Mouse (Mus musculus): ENCODE data around the gene Ppp1r21. TPM values are rescaled to one million over a fixed set of nuclear protein-coding genes. Genes with fewer than 3 reads are reported as not detected.

The Ppp1r21 gene
- polyA plus RNA-seq, 1 experiment, result 47.7 TPM

DNA sequence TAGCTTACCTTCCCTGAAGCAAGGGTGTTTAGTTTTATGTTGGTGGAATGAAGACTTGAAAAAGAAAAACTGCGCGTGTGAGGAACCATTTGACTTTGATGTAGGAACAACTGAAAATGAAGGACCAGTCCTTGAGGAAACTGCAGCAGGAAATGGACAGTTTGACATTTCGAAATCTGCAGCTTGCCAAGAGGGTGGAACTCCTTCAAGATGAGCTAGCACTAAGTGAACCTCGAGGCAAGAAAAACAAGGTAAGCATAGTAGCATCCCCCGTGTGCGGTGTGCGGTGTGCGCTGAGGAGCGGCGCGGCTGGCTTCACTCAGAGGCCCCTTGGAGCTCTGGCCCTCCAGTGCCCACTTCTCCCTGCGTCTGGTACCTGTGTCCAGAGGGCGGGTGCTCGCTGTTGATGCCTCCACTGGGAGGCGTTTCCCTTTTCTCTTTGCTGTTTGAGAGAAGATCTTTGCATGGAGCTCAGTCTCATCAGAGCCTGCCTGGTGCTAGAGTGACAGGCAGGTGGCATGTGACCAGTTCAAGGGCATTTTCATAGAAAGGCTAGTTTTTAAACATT is 15.4 kb downstream of the Ppp1r21 start:
- Histone ChIP-seq H3K36me3 (ENCODE audit: control insufficient read depth, insufficient read depth, low read length) (0 out of 2 replicates have a peak, but pooled peaks cover 3% of the 10 kb centered on the region), H3K4me1 (ENCODE audit: control insufficient read depth, insufficient read depth, low read length) (peaks cover 14% of the 10 kb centered on the region; the same call in 1 of the 2 replicates)
- DNase-seq, result no peak

DNA sequence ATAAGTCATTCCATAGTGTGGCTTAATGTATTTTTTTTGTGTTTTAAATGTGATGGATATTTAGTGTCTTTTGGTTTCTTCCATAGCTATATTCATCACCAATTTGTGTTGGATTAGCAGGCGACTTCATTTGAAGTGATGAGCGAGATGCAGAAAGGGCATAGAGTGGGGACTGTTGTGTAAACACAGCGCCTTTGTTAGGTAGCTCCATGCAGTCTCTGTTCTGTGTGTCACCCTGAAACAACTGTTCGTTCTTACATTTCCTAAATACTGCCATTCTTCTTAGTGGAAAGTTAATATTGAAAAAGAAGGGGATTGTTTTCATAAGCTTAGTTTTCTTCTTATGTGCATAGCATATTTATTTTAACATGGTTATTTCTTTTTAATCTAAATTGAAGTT is 16.8 kb downstream of the Ppp1r21 start:
- 96% methylated on average over 4 of the region's 4 CpGs for WGBS
- DNase-seq, result no peak
- Histone ChIP-seq H3K4me1 (ENCODE audit: control insufficient read depth, insufficient read depth, low read length) (peaks cover 14% of the 10 kb centered on the region; the same call in 1 of the 2 replicates), H3K4me3 (ENCODE audit: insufficient read depth, low read depth, low read length) (no peak overlapping the region), H3K27ac (ENCODE audit: insufficient read depth, low read depth, low read length) (no peak overlapping the region), H3K36me3 (ENCODE audit: control insufficient read depth, insufficient read depth, low read length) (0 out of 2 replicates have a peak, but pooled peaks cover 3% of the 10 kb centered on the region), H3K27me3 (replicated peaks; ENCODE audit: control insufficient read depth, insufficient read depth, low read length) (no peaks in the 10 kb centered on the region)
- TF ChIP-seq POLR2A (IDR thresholded peaks at IDR 0.05; ENCODE audit: low read depth, low read length) (no peak), CTCF (conservative IDR thresholded peaks at IDR 0.05; ENCODE audit: insufficient read depth, insufficient read length, low read depth, low read length) (no peak)

More for the DNA sequence above, 15.4 kb downstream of the Ppp1r21 start:
- Histone ChIP-seq H3K4me3 (ENCODE audit: insufficient read depth, low read depth, low read length) (no peak overlapping the region), H3K27me3 (replicated peaks; ENCODE audit: control insufficient read depth, insufficient read depth, low read length) (no peaks in the 10 kb centered on the region), H3K27ac (ENCODE audit: insufficient read depth, low read depth, low read length) (no peak overlapping the region)
- no peak for TF ChIP-seq CTCF (conservative IDR thresholded peaks at IDR 0.05; ENCODE audit: insufficient read depth, insufficient read length, low read depth, low read length)
- 66% methylated on average over 15 of the region's 15 CpGs for WGBS

DNA sequence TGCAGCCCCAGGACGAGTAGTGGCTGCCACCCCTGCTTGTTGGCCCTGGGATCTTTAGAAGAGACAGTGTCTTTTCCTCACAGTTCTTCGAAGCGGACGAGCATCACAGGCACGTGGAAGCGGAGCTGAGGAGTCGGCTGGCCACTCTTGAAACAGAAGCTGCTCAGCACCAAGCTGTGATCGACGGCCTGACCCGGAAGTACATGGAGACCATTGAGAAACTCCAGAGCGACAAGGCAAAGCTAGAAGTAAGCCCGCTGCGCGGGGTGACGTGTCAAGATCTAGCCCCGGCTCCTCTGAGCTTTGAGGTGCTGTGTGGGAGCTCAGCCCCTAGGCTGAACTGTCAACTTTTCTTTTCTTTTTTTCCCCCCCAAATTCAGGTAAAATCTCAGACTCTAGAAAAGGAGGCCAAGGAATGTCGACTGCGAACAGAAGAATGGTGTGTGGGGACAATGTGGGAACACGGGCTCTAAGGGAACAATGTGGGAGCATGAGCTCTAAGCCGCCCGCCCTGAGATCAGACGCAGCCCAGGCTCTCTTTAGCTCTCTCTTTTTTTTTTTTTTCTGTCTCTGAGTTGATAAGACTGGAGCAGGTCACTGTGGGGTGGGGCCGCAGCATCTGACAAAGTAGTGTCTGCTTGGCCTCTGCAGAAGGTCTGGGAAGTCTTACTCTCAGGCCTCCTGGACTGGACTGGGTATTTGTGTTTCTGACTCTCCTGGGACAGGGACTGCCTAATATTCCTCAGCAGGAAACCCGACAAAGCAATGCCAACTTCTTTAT is 19.7 kb downstream of the Ppp1r21 start:
- peaks cover 21% of the 10 kb centered on the region for H3K4me1 ChIP-seq (ENCODE audit: control insufficient read depth, insufficient read depth, low read length)
- no peak overlapping the region for H3K4me3 ChIP-seq (ENCODE audit: insufficient read depth, low read depth, low read length)
- no peak for DNase-seq
- TF ChIP-seq CTCF (conservative IDR thresholded peaks at IDR 0.05; ENCODE audit: insufficient read depth, insufficient read length, low read depth, low read length) (no peak), POLR2A (IDR thresholded peaks at IDR 0.05; ENCODE audit: low read depth, low read length) (no peak)
- no peak overlapping the region for H3K27ac ChIP-seq (ENCODE audit: insufficient read depth, low read depth, low read length)
- no peaks in the 10 kb centered on the region for H3K27me3 ChIP-seq (replicated peaks; ENCODE audit: control insufficient read depth, insufficient read depth, low read length)
- 0 out of 2 replicates have a peak, but pooled peaks cover 3% of the 10 kb centered on the region for H3K36me3 ChIP-seq (ENCODE audit: control insufficient read depth, insufficient read depth, low read length)
- WGBS, result 92% methylated on average over 24 of the region's 24 CpGs

DNA sequence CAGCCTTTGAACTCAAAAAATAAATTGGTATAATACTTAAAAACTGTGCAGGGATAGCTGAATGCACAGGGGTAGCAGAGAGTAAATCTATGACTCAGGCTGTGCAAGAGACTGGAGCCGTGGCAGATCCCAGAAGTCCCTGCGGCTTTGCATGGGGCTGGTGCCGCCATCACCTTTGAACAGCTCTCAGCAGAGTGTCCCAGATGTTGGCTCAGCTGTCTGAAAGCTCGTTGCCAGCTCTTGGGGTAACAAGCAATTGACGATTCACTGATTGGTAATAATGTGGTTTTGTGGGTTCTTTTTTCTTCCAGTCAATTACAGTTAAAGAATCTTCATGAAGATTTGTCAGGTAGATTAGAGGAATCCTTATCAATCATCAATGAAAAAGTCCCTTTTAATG is 20.4 kb downstream of the Ppp1r21 start:
- 54% methylated on average over 5 of the region's 5 CpGs for WGBS
- TF ChIP-seq POLR2A (IDR thresholded peaks at IDR 0.05; ENCODE audit: low read depth, low read length), result no peak
- no peak for TF ChIP-seq CTCF (conservative IDR thresholded peaks at IDR 0.05; ENCODE audit: insufficient read depth, insufficient read length, low read depth, low read length)
- Histone ChIP-seq H3K36me3 (ENCODE audit: control insufficient read depth, insufficient read depth, low read length) (0 out of 2 replicates have a peak, but pooled peaks cover 3% of the 10 kb centered on the region), H3K4me3 (ENCODE audit: insufficient read depth, low read depth, low read length) (no peak overlapping the region), H3K27ac (ENCODE audit: insufficient read depth, low read depth, low read length) (no peak overlapping the region), H3K4me1 (ENCODE audit: control insufficient read depth, insufficient read depth, low read length) (peaks cover 22% of the 10 kb centered on the region), H3K27me3 (replicated peaks; ENCODE audit: control insufficient read depth, insufficient read depth, low read length) (no peaks in the 10 kb centered on the region)
- DNase-seq, result peak; percentile 70

DNA sequence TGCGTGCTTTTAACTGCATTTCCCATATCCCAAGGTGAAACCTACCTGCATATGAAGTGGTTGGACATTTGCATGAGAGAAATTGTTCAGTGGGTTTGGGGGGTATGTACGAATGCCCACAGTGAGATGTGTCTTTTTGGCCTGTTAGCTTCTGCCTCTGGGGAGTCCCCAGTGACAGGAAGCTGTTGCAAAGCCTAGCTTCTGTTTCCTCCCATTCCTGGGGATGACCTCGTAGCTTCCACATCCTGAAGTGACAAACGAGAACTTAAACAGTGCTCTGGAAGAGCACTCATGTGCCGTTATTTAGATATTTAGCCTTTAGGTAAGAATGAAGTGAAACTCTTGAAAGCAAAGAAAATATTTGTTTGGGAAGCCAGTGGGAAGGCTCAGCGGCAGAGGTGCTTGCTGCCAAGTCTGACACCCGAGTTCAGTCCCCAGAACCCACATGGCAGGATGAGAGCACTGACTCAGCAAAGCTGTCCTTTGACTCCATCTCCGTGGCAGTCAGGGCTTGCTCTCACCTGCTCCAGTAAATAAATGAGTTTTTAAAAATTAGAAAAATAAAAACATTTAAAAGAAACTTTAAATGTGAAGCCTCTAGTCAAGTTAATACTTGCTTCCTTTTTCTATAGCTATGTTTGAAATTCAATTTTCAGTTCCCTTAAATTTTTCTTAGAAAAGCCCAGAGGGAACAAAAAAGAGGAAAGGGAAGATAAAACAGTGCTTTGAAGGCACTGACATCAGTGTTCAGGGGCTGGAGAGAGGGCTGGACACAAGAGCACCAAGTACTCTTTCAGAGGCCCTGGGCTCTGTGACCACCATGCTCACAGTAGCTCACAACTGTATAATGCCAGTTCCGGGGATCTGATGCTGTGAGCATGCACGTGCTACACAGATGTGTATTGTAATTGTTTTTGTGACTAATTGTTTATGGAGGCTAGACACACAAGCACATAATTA is 21.3 kb downstream of the Ppp1r21 start:
- no peak for TF ChIP-seq POLR2A (IDR thresholded peaks at IDR 0.05; ENCODE audit: low read depth, low read length)
- TF ChIP-seq CTCF (conservative IDR thresholded peaks at IDR 0.05; ENCODE audit: insufficient read depth, insufficient read length, low read depth, low read length), result no peak
- Histone ChIP-seq H3K27ac (ENCODE audit: insufficient read depth, low read depth, low read length) (no peak overlapping the region), H3K4me1 (ENCODE audit: control insufficient read depth, insufficient read depth, low read length) (peaks cover 28% of the 10 kb centered on the region), H3K36me3 (ENCODE audit: control insufficient read depth, insufficient read depth, low read length) (no peaks in the 10 kb centered on the region), H3K27me3 (replicated peaks; ENCODE audit: control insufficient read depth, insufficient read depth, low read length) (no peaks in the 10 kb centered on the region), H3K4me3 (ENCODE audit: insufficient read depth, low read depth, low read length) (no peak overlapping the region)
- DNase-seq, result peak; percentile 60
- 51% methylated on average over 10 of the region's 10 CpGs for WGBS

DNA sequence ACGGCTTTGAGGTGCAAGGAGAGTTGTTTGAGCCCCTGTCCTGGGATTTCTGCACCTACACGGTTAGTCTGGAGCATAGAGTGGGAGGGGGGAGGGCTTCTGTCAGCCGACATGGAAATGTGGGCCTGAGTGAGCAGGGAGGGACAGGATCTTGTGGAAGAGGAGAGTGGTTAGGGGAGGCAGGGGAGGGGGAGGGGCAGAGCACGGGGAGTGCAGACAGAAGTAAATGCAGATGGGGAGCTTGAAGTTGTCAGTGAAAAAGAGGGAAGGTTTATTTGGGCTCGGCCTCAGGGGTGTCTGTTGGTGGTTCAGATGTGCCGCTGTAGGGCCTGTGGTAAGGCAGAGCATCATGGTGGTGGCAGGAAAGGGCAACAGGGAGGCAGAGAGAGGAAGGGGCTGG is 22.6 kb downstream of the Ppp1r21 start:
- DNase-seq, result no peak
- 47% methylated on average over 6 of the region's 6 CpGs for WGBS
- TF ChIP-seq POLR2A (IDR thresholded peaks at IDR 0.05; ENCODE audit: low read depth, low read length) (no peak), CTCF (conservative IDR thresholded peaks at IDR 0.05; ENCODE audit: insufficient read depth, insufficient read length, low read depth, low read length) (no peak)
- H3K4me3 ChIP-seq (ENCODE audit: insufficient read depth, low read depth, low read length), result no peak overlapping the region
- H3K27ac ChIP-seq (ENCODE audit: insufficient read depth, low read depth, low read length), result no peak overlapping the region
- H3K27me3 ChIP-seq (replicated peaks; ENCODE audit: control insufficient read depth, insufficient read depth, low read length), result no peaks in the 10 kb centered on the region
- H3K36me3 ChIP-seq (ENCODE audit: control insufficient read depth, insufficient read depth, low read length), result no peaks in the 10 kb centered on the region
- peaks cover 33% of the 10 kb centered on the region for H3K4me1 ChIP-seq (ENCODE audit: control insufficient read depth, insufficient read depth, low read length)
